Mouse (Mus musculus) lung, embryonic 15.5 days (tissue): ENCODE results near the gene Mrtfa. TPM values are rescaled to one million over a fixed set of nuclear protein-coding genes. Genes with fewer than 3 reads are reported as not detected.

ENCODE experiments used
- ATAC-seq: fragments of 200-750 bp; cut with Nextera tagmentation; 2 replicates; pipeline ENCODE4 v1.8.0; 2017; ENCODE audit warnings: moderate number of reproducible peaks, borderline replicate concordance; ENCODE audit not compliant: low FRiP score, low TSS enrichment; ENCODE audit errors: extremely low read depth
- H3K27ac ChIP-seq: fragments of 300-500 bp; sonication (generic); 2 replicates; pipeline ENCODE4 v1.5.1; 2015; ENCODE audit warnings: moderate library complexity, mild to moderate bottlenecking, inconsistent platforms
- H3K27me3 ChIP-seq: fragments of 300-500 bp; sonication (generic); 2 replicates; pipeline ENCODE4 v1.6.1; 2015; ENCODE audit warnings: inconsistent platforms
- H3K36me3 ChIP-seq: fragments of 300-500 bp; sonication (generic); 2 replicates; pipeline ENCODE4 v1.6.1; 2015; ENCODE audit warnings: inconsistent platforms
- H3K4me1 ChIP-seq: fragments of 300-500 bp; sonication (generic); 2 replicates; pipeline ENCODE4 v1.6.1; 2015; ENCODE audit warnings: inconsistent platforms
- H3K4me2 ChIP-seq: fragments of 300-500 bp; sonication (generic); 2 replicates; pipeline ENCODE4 v1.6.1; 2015; ENCODE audit warnings: inconsistent platforms, mild to moderate bottlenecking, moderate library complexity
- H3K4me3 ChIP-seq: fragments of 300-500 bp; sonication (generic); 2 replicates; pipeline ENCODE4 v1.5.1; 2015; ENCODE audit warnings: mild to moderate bottlenecking, inconsistent platforms
- H3K9ac ChIP-seq: fragments of 300-500 bp; sonication (generic); 2 replicates; pipeline ENCODE4 v1.6.1; 2015; ENCODE audit warnings: inconsistent platforms
- H3K9me3 ChIP-seq: fragments of 300-500 bp; sonication (generic); 2 replicates; pipeline ENCODE4 v1.6.1; 2016; ENCODE audit warnings: inconsistent platforms
- WGBS: fragments of 180-500 bp; shearing (Covaris S2); methylation state at CpG from one replicate; pipeline ENCODE4 v1.1.7; 2015; 5-methylcytosine and 5-hydroxymethylcytosine counted together
- polyA plus RNA-seq: library from polyadenylated mRNA; unstranded; fragments of >200 nt; fragmentation: Nextera tagmentation; extraction: Ambion mirVana; gene quantifications from 2 replicates; pipeline ENCODE4 v1.2.1, GENCODE M21; 2015

The Mrtfa gene
- polyA plus RNA-seq, 1 experiment from 2014 or later = 24.2 TPM

DNA sequence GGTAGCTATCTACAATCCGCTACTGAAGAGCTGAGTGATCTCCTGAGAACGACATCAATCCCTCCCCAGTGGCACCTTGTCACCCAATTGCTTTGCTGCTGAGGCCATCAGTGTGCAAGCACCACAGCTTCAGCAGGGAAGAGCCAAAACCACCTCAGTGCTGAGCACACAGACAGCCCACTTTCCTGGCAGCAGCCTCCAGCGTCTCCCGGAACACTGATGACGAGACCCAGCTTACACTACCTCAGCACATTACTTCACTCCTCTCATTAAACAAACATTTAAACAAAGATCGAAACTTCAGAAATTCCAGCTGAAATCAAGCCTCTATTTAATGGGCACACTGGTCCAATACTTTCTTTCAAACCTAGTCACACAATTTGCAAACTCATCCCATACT lies 21.8 kb downstream of the Mrtfa start:
- peak overlapping the region; percentile 81 for H3K27ac ChIP-seq
- no peak for ATAC-seq

DNA sequence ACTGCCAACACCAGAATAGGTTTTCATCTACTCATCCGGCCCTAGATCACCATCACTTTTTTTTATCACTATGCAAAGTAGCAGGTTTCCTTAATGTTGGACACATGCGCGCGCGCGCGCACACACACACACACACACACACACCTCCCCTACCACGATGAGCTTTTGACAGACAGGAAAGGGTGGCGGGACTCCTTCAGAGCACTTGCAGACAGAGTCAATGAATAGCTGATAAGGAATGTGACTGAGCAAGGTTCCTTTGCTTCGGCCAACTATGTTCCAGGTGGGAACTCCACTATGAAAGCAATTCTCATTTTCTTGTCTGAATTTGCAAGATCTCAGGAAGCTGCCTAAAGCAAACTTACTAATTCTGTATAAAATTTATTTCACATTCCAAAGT lies 22.7 kb downstream of the Mrtfa start:
- peak; percentile 52; the same call in 1 of the 2 replicates for ATAC-seq
- Histone ChIP-seq H3K27me3 (no peaks in the 10 kb centered on the region), H3K36me3 (no peaks in the 10 kb centered on the region), H3K4me3 (no peak overlapping the region), H3K9ac (no peak overlapping the region), H3K9me3 (no peaks in the 10 kb centered on the region), H3K4me1 (peaks cover 32% of the 10 kb centered on the region), H3K4me2 (no peak overlapping the region; the same call in 1 of the 2 replicates), H3K27ac (peak overlapping the region; percentile 81)
- WGBS = 68% methylated on average over 10 of the region's 10 CpGs

More for the DNA sequence above, 21.8 kb downstream of the Mrtfa start:
- Histone ChIP-seq H3K4me2 (no peak overlapping the region), H3K4me1 (peaks cover 27% of the 10 kb centered on the region), H3K36me3 (no peaks in the 10 kb centered on the region), H3K9me3 (no peaks in the 10 kb centered on the region), H3K9ac (no peak overlapping the region), H3K27me3 (no peaks in the 10 kb centered on the region), H3K4me3 (no peak overlapping the region)
- WGBS = 25% methylated on average over 6 of the region's 6 CpGs

DNA sequence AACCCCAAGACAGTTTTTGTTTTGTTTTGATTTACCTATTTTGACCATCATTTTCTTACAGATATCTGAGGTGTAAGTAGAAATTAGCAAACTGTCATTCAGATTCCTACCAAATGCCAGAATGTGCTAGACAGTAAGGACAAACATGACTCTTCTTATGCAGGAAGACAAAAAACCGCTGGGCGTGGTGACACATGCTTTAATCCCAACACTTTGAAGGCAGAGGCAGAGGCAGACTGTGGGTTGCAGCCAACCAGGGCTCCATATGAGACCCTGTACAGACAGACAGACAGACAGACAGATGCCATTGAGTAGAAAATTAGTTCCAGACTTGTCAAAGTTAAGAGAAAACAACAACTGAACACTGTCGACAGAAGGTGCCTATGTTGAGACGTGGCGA lies 24.3 kb downstream of the Mrtfa start:
- Histone ChIP-seq H3K9ac (no peak overlapping the region), H3K4me1 (peaks cover 36% of the 10 kb centered on the region), H3K27ac (no peak overlapping the region), H3K27me3 (no peaks in the 10 kb centered on the region), H3K4me2 (no peak overlapping the region), H3K9me3 (no peaks in the 10 kb centered on the region), H3K4me3 (no peak overlapping the region), H3K36me3 (no peaks in the 10 kb centered on the region)
- ATAC-seq = no peak
- WGBS = 89% methylated on average over 5 of the region's 5 CpGs

DNA sequence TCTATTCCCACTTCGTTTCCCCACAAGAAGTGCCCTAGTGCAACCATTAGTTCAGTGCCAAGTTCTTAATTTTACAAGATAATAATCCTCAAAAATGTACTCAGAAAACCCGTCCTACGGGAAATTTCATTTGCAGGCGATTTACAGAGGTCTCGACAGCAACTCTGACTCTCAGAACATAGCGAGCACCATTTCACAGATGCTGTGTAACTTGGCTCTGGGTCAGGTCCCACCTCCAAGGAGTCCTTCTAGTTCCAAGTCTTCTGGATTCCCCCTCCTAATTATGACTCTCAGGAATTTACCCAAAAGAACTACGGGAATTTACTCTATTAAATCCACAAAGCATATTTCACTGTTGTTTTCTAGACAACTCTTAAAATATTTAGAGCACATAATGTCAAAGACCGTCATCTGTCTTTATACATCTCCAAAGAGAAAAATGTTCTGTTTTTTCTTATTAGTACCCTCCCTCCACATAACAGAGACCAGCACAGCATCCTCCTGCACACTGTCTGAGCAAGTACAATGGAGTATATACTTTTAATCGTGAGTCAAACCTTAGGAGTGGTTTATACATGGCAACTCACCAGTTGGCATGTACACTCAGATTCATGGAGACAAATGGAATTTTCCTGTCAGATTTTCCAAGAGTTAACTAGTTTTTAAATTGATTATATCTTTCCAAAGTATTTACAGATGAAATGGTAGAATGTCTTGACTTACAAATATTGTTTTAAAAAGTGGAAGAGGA lies 25.8 kb downstream of the Mrtfa start:
- Histone ChIP-seq H3K9me3 (no peaks in the 10 kb centered on the region), H3K4me3 (no peak overlapping the region), H3K4me2 (no peak overlapping the region), H3K36me3 (no peaks in the 10 kb centered on the region), H3K4me1 (peaks cover 36% of the 10 kb centered on the region), H3K27ac (peak overlapping the region; percentile 77), H3K27me3 (no peaks in the 10 kb centered on the region), H3K9ac (no peak overlapping the region)
- WGBS = 41% methylated on average over 9 of the region's 9 CpGs
- no peak for ATAC-seq

DNA sequence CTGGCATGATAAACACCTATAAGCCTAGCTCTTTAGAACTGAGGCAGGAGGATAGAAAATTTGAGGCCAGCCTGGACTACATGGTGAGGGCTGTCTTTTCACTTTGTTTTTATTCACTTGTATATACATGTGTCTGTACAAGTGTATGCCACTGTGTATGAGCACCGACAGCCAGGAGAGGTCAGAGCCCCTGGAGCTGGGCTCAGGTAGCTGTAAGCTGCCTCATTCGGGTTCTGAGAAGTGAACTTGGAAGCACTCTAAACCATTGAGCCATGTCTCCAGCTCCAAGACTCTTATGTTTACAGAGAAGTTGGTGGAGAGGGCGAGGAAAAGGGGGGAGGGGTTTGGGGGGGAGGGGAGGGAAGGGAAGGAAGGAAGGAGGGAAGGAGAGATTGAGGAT lies 29.0 kb downstream of the Mrtfa start:
- Histone ChIP-seq H3K36me3 (no peaks in the 10 kb centered on the region), H3K27ac (no peak overlapping the region), H3K4me2 (no peak overlapping the region), H3K9me3 (no peaks in the 10 kb centered on the region), H3K4me3 (no peak overlapping the region), H3K27me3 (no peaks in the 10 kb centered on the region), H3K9ac (no peak overlapping the region), H3K4me1 (peaks cover 28% of the 10 kb centered on the region)
- no peak for ATAC-seq
- 36% methylated on average over 3 of the region's 3 CpGs for WGBS

DNA sequence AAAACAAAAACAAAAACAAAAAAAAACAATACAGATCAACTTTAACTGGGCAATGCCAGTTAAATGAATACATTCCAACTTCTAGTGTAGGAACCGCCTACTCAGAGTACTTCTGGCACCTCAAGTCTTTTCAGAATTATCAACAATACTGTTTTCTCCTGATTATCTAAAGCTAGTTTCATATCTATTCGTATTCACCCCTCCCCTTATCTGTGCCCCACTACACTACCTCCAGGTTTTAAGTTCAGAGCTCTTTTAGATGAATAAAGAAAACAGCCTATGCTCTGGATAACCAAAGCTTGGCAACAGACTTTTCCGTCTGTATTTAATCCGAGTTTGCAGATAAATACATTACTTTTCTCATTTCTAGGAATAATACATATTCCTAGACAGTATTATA lies 29.9 kb downstream of the Mrtfa start:
- no peak overlapping the region for H3K4me3 ChIP-seq
- H3K9me3 ChIP-seq = no peaks in the 10 kb centered on the region
- H3K9ac ChIP-seq = no peak overlapping the region
- WGBS = 70% methylated on average over 4 of the region's 4 CpGs
- no peak overlapping the region for H3K27ac ChIP-seq
- H3K27me3 ChIP-seq = no peaks in the 10 kb centered on the region
- no peak overlapping the region for H3K4me2 ChIP-seq
- H3K4me1 ChIP-seq = peaks cover 28% of the 10 kb centered on the region
- ATAC-seq = no peak
- H3K36me3 ChIP-seq = no peaks in the 10 kb centered on the region

DNA sequence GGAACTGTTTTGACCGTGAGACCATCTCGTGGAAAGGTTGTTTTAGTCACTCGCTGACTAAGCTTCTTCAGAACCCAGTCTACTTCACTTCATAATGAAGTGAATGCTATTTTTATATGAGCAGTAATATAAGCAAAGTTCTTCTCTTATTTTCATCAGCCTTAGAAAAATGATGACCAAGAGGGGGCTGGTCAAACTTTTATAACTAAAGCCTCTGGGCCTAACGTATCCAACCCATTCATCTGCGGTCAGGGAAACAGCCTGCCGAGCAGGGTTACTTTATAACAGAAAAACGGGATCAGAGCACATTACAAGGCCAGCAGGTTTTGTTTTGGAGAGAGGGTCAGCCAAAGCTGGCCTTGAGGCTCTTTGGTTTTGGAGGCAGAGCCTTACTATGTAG lies 31.3 kb downstream of the Mrtfa start:
- Histone ChIP-seq H3K9me3 (no peaks in the 10 kb centered on the region), H3K4me2 (no peak overlapping the region), H3K4me1 (peaks cover 29% of the 10 kb centered on the region), H3K27ac (no peak overlapping the region), H3K4me3 (no peak overlapping the region), H3K27me3 (no peaks in the 10 kb centered on the region), H3K9ac (no peak overlapping the region), H3K36me3 (no peaks in the 10 kb centered on the region)
- ATAC-seq = no peak
- 66% methylated on average over 7 of the region's 7 CpGs for WGBS

DNA sequence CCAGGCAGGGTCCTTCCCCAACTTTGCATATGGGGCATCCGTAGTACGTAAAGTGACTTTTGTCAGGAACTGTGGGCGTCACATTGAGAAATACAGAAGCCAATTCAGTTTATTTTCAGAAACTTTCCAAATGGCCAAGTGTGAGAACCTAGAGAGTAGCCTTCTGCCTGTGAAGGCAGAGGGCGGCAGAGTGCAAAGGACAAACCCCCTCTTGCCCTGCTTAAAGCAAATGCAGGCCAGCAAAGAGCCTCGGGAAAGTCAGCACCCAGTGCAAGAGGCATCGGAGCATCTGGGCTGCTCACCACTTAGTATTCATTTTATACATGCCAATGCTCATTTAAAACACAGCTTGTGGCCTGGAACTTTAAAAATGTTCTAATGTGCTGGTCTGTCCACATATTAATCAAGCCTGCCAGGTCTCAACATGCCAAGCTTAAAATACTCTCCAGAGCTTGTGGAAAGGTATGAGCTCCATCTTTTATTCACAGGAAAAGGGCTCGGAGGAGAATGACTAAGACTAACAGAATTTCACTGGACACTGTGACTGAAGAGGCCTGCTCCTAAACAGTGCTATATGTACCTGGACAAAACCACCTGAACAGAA lies 31.9 kb downstream of the Mrtfa start:
- H3K27ac ChIP-seq = no peak overlapping the region

DNA sequence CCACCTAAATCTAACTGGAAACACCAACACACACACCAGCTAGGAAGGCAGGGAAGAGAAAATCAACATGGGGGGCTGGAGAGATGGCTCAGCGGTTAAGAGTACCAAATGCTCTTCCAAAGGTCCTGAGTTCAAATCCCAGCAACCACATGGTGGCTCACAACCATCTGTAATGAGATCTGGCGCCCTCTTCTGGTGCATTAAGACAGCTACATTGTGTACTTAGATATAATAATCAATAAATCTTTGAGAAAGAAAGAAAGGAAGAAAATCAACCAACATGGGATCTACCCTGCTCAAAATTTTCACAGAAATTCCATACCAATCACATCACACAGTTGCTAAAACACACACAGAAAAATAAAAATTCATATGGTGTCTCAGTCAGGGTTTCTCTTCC lies 34.1 kb downstream of the Mrtfa start:
- no peak overlapping the region for H3K27ac ChIP-seq
- ATAC-seq = no peak
- H3K4me2 ChIP-seq = no peak overlapping the region
- 76% methylated on average over 2 of the region's 2 CpGs for WGBS
- peaks cover 21% of the 10 kb centered on the region for H3K4me1 ChIP-seq
- H3K9me3 ChIP-seq = no peaks in the 10 kb centered on the region
- H3K9ac ChIP-seq = no peak overlapping the region
- no peaks in the 10 kb centered on the region for H3K36me3 ChIP-seq
- no peak overlapping the region for H3K4me3 ChIP-seq
- H3K27me3 ChIP-seq = no peaks in the 10 kb centered on the region

More for the DNA sequence above, 31.9 kb downstream of the Mrtfa start:
- H3K4me2 ChIP-seq = no peak overlapping the region
- no peaks in the 10 kb centered on the region for H3K27me3 ChIP-seq
- no peak overlapping the region for H3K9ac ChIP-seq
- peaks cover 28% of the 10 kb centered on the region for H3K4me1 ChIP-seq
- 71% methylated on average over 7 of the region's 7 CpGs for WGBS
- H3K36me3 ChIP-seq = no peaks in the 10 kb centered on the region
- no peaks in the 10 kb centered on the region for H3K9me3 ChIP-seq
- H3K4me3 ChIP-seq = no peak overlapping the region
- no peak for ATAC-seq

DNA sequence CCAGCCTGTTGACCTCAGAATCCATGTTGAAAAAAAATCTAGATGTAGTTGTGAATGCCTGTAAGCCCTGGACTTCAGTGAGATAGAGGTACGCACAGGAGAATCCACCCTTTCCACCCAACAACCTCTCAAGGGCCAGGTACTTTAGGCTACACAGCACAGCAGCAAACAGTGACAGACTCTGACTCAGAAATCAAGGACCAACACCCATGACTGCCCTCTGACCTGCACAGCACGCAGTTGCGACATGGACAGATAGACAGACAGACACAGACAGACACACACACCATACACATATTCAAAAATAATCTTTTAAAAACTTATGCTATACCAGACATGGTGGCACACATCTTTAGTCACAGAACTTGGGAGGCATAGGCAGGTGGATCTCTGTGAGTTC lies 34.7 kb downstream of the Mrtfa start:
- Histone ChIP-seq H3K9me3 (no peaks in the 10 kb centered on the region), H3K9ac (no peak overlapping the region), H3K27ac (no peak overlapping the region), H3K4me1 (peaks cover 20% of the 10 kb centered on the region), H3K4me3 (no peak overlapping the region), H3K27me3 (no peaks in the 10 kb centered on the region), H3K4me2 (no peak overlapping the region), H3K36me3 (no peaks in the 10 kb centered on the region)
- no peak for ATAC-seq
- 88% methylated on average over 3 of the region's 3 CpGs for WGBS

DNA sequence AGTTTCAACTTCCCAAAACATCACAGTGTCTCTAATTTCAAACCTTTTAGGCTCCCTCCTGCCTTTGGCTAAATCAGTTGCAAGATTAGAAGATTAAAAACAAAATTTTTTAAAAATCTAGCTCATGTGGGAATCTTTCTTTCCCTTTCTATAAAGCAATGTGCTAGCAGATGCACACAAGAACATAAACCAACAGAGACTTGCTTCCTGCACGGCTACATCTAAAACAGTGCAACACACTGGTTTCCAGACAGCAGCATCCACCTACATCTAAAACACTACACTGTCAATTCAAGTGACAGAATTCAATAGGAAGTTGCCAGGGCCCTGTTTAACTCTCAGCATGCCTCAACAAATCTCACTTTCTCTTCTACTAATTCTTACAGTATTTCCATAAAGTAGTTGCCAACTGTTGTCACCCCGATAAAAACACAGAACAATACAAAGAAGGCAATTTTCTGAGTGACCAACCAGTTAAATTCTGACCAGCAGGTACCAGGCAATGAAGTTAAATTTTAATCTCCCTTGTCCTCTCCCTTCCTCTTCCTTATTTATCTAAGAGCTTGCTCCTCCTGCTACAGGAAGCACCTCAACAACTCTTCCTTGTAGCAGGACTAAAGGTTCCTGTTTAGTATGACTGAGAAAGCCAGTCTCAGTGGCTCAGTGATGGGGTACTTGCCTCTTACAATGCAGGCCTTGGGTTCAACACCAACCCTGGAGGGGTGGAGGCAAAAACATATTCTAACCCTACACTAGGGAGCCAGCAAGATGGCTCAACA lies 35.5 kb downstream of the Mrtfa start:
- peaks cover 20% of the 10 kb centered on the region for H3K4me1 ChIP-seq
- H3K9me3 ChIP-seq = no peaks in the 10 kb centered on the region
- no peak overlapping the region for H3K27ac ChIP-seq
- H3K27me3 ChIP-seq = no peaks in the 10 kb centered on the region
- no peaks in the 10 kb centered on the region for H3K36me3 ChIP-seq
- WGBS = 58% methylated on average over 2 of the region's 2 CpGs
- H3K4me3 ChIP-seq = no peak overlapping the region
- H3K4me2 ChIP-seq = no peak overlapping the region
- H3K9ac ChIP-seq = no peak overlapping the region
- ATAC-seq = no peak
